Mouse (Mus musculus) mesoderm, embryonic 11.5 days (tissue): ENCODE measurements at regions not wholly inside any gene's neighbourhood (a gene's known extent, or its start where the extent isn't known, plus 50 kb on each side); places are given as distances from the start of the nearest gene placed in this dataset.
A peak's percentile ranks its signal among the peaks of the same experiment; 100 is the strongest.

Source experiments
- DNase-seq: peaks from one replicate; pipeline ENCODE4 v3.0.0-alpha.2; 2012; ENCODE audit warnings: low read depth, low spot score

- peak; percentile 11 for DNase-seq
Measured at GRCm38 (mm10) chr17:48880590-48880989, 51.6 kb upstream of the Lrfn2 start.

- no peak for DNase-seq
Measured at GRCm38 (mm10) chr17:48881946-48882345, 50.2 kb upstream of the Lrfn2 start.
